Mouse (Mus musculus) heart, postnatal 0 days (tissue): ENCODE results near the gene Fam183b. TPM values are rescaled to one million over a fixed set of nuclear protein-coding genes. Genes with fewer than 3 reads are reported as not detected.
"Not testable (repeated sequence)": the region's sequence is repeated elsewhere in the genome, so short reads cannot be mapped to it uniquely, and the experiment has no call there.

Experiments used
- ATAC-seq: fragments of 200-750 bp; cut with Nextera tagmentation; 2 replicates; pipeline ENCODE4 v1.8.0; 2017; ENCODE audit warnings: low read depth, moderate number of reproducible peaks, moderate library complexity; ENCODE audit not compliant: insufficient read depth
- DNase-seq: peaks from one replicate; pipeline ENCODE4 v3.0.0-alpha.2; 2016; ENCODE audit warnings: low spot score
- H3K27ac ChIP-seq: fragments of 300-500 bp; sonication (generic); 2 replicates; pipeline ENCODE4 v1.5.1; 2014; ENCODE audit warnings: low read depth, mild to moderate bottlenecking
- H3K27me3 ChIP-seq: fragments of 300-500 bp; sonication (generic); 2 replicates; pipeline ENCODE4 v1.6.1; 2014; ENCODE audit warnings: low read length, mixed read lengths; ENCODE audit not compliant: control insufficient read depth, insufficient read depth
- H3K36me3 ChIP-seq: fragments of 300-500 bp; sonication (generic); replicated peaks from 2 replicates; pipeline ENCODE4 v1.6.1; 2014; ENCODE audit warnings: low read length, mixed read lengths; ENCODE audit not compliant: control insufficient read depth, insufficient read depth
- H3K4me1 ChIP-seq: fragments of 300-500 bp; sonication (generic); 2 replicates; pipeline ENCODE4 v1.6.1; 2014; ENCODE audit warnings: antibody characterized with exemption; ENCODE audit not compliant: control insufficient read depth, insufficient read depth
- H3K4me2 ChIP-seq: fragments of 300-500 bp; sonication (generic); 2 replicates; pipeline ENCODE4 v1.6.1; 2014; ENCODE audit warnings: low read depth, mild to moderate bottlenecking, low read length, moderate library complexity
- H3K4me3 ChIP-seq: fragments of 300-500 bp; sonication (generic); 2 replicates; pipeline ENCODE4 v1.5.1; 2014; ENCODE audit warnings: low read depth, low read length
- H3K9ac ChIP-seq: fragments of 300-500 bp; sonication (generic); replicated peaks from 2 replicates; pipeline ENCODE4 v1.6.1; 2014; ENCODE audit warnings: low read depth, low read length, mixed read lengths
- H3K9me3 ChIP-seq: fragments of 300-500 bp; sonication (generic); replicated peaks from 2 replicates; pipeline ENCODE4 v1.6.1; 2016; ENCODE audit warnings: low read length; ENCODE audit not compliant: control insufficient read depth
- CTCF ChIP-seq: IDR thresholded peaks from 2 replicates; pipeline ENCODE4 v1.5.1; 2016; ENCODE audit warnings: antibody characterized with exemption, control low read depth, low read depth
- EP300 ChIP-seq: IDR thresholded peaks from 2 replicates; pipeline ENCODE4 v1.6.1; 2016; ENCODE audit warnings: antibody characterized with exemption, low read depth
- WGBS: fragments of 180-500 bp; shearing (Covaris S2); extraction: QIAGEN DNeasy Blood & Tissue Kit; methylation state at CpG from one replicate; pipeline ENCODE4 v1.1.7; 2014; 5-methylcytosine and 5-hydroxymethylcytosine counted together
- polyA plus RNA-seq: library from polyadenylated mRNA; unstranded; fragments of >200 nt; fragmentation: Nextera tagmentation; extraction: Ambion mirVana; gene quantifications from 2 replicates; pipeline ENCODE4 v1.2.1, GENCODE M21; 2015
- total RNA-seq: library from RNA; depleted of rRNA; stranded (reverse); fragments of >200 nt; gene quantifications from 2 replicates; pipeline ENCODE4 v1.2.3, GENCODE M21; 2014; ENCODE audit warnings: low replicate concordance; rRNA removed

The Fam183b gene
- total RNA-seq (not detected in 2 replicates), polyA plus RNA-seq (0.87 and 1.9 TPM in 2 replicates)

- no peak for TF ChIP-seq EP300
- TF ChIP-seq CTCF, result no peak
- Histone ChIP-seq H3K4me2 (no peak within 1 kb of the TSS), H3K9ac (no peak within 1 kb of the TSS), H3K4me1 (no peaks in the 10 kb centered on the region), H3K27me3 (no peaks in the 10 kb centered on the region), H3K27ac (no peak within 1 kb of the TSS), H3K9me3 (no peaks in the 10 kb centered on the region), H3K36me3 (no peaks in the 10 kb centered on the region), H3K4me3 (no peak within 1 kb of the TSS)
- 32% methylated on average over 14 of the region's 14 CpGs for WGBS
- DNase-seq (peak; percentile 16), ATAC-seq (peak; percentile 86)
Observed at GRCm38 (mm10) chr11:58801558-58802228, at the start of gene Fam183b. TSS of gene Fam183b (minus strand) at chr11:58801960.

- no peak for DNase-seq
- H3K36me3 ChIP-seq, result peaks cover 24% of the 10 kb centered on the region
- no peak for ATAC-seq
- H3K27ac ChIP-seq, result no peak overlapping the region
- peaks cover 9% of the 10 kb centered on the region for H3K4me1 ChIP-seq
- H3K4me3 ChIP-seq, result no peak overlapping the region
- no peak overlapping the region for H3K9ac ChIP-seq
- TF ChIP-seq EP300 (no peak), CTCF (no peak)
- no peak overlapping the region for H3K4me2 ChIP-seq
- WGBS, result 54% methylated on average over 2 of the region's 2 CpGs
- no peaks in the 10 kb centered on the region for H3K9me3 ChIP-seq
- H3K27me3 ChIP-seq, result no peaks in the 10 kb centered on the region
Observed at GRCm38 (mm10) chr11:58849731-58850130, 48.0 kb upstream of the Fam183b start.

GRCm38 (mm10) chr11:58847636-58848035 is 45.9 kb upstream of the Fam183b start:
- no peaks in the 10 kb centered on the region for H3K27me3 ChIP-seq
- no peak for TF ChIP-seq CTCF
- no peak for TF ChIP-seq EP300
- peak overlapping the region; percentile 62 for H3K9ac ChIP-seq
- ATAC-seq, result no peak
- DNase-seq, result no peak
- H3K9me3 ChIP-seq, result no peaks in the 10 kb centered on the region
- peaks cover 14% of the 10 kb centered on the region for H3K36me3 ChIP-seq
- H3K4me1 ChIP-seq, result peaks cover 9% of the 10 kb centered on the region
- H3K27ac ChIP-seq, result no peak overlapping the region
- 40% methylated on average over 9 of the region's 9 CpGs for WGBS
- H3K4me2 ChIP-seq, result peak overlapping the region; percentile 83
- peak overlapping the region; percentile 63 for H3K4me3 ChIP-seq

- peak; percentile 92 for DNase-seq
- Histone ChIP-seq H3K4me1 (peaks cover 9% of the 10 kb centered on the region), H3K27me3 (no peaks in the 10 kb centered on the region), H3K9ac (peak within 1 kb of the TSS; percentile 62), H3K9me3 (no peaks in the 10 kb centered on the region), H3K4me3 (peak within 1 kb of the TSS; percentile 63), H3K36me3 (peaks cover 12% of the 10 kb centered on the region), H3K4me2 (peak within 1 kb of the TSS; percentile 83), H3K27ac (peak within 1 kb of the TSS; percentile 43)
- ATAC-seq, result peak; percentile 100
- WGBS, result under 1% methylated on average over 24 of the region's 24 CpGs
- TF ChIP-seq EP300 (peak; percentile 53; the same call in 1 of the 2 replicates), CTCF (no peak)
Observed at GRCm38 (mm10) chr11:58846919-58847461, 45.2 kb upstream of the Fam183b start, which contains the start of gene Gm12258. TSS of gene Gm12258 (plus strand) at chr11:58847158.

- H3K27me3 ChIP-seq, ATAC-seq, H3K4me1 ChIP-seq, DNase-seq, H3K9ac ChIP-seq, H3K36me3 ChIP-seq, H3K4me3 ChIP-seq, H3K4me2 ChIP-seq, H3K9me3 ChIP-seq, H3K27ac ChIP-seq: not testable (repeated sequence)
Observed at GRCm38 (mm10) chr11:58838951-58839350, 37.2 kb upstream of the Fam183b start, which contains the start of gene Olfr311. TSS of gene Olfr311 (plus strand) at chr11:58839251.

- H3K4me3 ChIP-seq, H3K36me3 ChIP-seq, H3K4me2 ChIP-seq, H3K9me3 ChIP-seq, ATAC-seq, H3K27ac ChIP-seq, DNase-seq, H3K27me3 ChIP-seq, H3K4me1 ChIP-seq, H3K9ac ChIP-seq: not testable (repeated sequence)
- 82% methylated on average over 3 of the region's 3 CpGs for WGBS
Observed at GRCm38 (mm10) chr11:58832541-58832940, 30.8 kb upstream of the Fam183b start.
